Mouse (Mus musculus) lung, postnatal 25 days (tissue): Measurements from ENCODE around the gene Tmem9.

Experiments
- DNase-seq: peaks from one replicate; pipeline ENCODE4 v3.0.0; 2022; ENCODE audit warnings: low spot score

Gene Tmem9

GRCm38 (mm10) chr1:136007211-136008158 lies at the start of gene Tmem9:
Gene Tmem9 (plus strand): TSS chr1:136008150.
- peak; percentile 89 for DNase-seq

- peak; percentile 46 for DNase-seq
Measured at GRCm38 (mm10) chr1:135958483-135958882, 49.5 kb upstream of the Tmem9 start.

DNA sequence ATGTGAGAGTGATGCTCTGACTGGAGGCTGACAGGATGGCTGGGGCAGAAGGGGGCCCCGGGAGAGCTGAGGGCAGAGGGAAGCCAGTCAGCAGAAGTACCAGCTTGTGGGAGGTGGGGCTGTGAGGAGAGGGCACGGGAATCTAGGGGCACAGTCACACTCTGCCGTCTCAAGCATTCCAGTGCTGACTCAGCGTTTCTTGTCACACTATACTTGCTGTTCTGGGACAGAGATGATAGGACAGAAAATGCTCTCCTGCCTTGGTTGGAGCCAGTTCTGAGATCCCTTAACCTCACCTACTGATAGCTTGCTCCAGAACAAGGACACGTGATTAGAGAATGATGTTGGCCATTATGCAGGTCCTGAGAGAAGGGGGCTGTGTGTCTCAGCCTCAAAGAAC lies 44.8 kb upstream of the Tmem9 start:
- no peak for DNase-seq

- no peak for DNase-seq
Measured at GRCm38 (mm10) chr1:135964561-135964960, 43.4 kb upstream of the Tmem9 start.

GRCm38 (mm10) chr1:135967739-135968138 lies 40.2 kb upstream of the Tmem9 start:
- no peak for DNase-seq

- DNase-seq = no peak
Measured at GRCm38 (mm10) chr1:135970486-135970885, 37.5 kb upstream of the Tmem9 start.

GRCm38 (mm10) chr1:135972576-135972975 lies 35.4 kb upstream of the Tmem9 start:
- DNase-seq = no peak

DNA sequence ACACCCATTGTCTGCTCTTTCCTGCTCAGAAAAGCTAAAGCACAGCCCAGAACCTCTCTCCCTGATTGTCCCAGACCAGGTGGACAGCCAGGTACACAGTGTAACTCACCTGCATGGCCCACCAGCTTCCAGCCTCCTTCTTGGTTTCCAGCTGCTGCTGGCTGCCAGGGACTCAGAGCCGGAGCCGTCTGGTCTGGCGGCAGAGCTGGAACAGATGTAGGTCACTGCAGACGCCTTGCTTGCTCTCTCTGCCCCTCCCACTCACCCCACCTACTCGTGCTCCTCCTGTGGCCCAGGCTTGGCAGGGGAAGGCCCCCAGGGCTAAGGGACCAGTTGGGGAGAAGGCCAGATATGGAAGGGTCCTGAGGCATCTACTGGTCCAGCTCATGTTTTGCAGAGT lies 23.8 kb upstream of the Tmem9 start:
- no peak for DNase-seq

- DNase-seq = no peak
Measured at GRCm38 (mm10) chr1:135989876-135990275, 18.1 kb upstream of the Tmem9 start.

DNA sequence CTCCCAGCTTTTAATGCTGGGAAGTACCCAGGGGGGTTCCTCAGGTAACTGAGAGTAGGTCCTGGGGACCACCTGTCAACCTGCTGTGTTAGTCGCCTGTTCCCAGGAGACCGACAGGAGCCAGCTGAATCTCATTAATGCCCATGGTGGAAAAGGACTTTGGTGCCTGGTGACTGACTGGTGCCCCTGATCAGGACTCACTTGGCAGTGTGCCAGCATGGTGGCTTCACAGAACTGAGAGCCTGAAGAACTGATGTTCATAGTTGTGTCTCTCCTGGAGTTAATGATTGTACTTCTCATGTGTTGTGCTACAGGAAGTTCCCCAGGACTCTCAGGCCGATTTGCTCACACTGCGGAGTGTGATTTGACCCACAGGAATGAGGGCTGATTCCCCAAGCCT lies 14.5 kb upstream of the Tmem9 start:
- DNase-seq = no peak

DNA sequence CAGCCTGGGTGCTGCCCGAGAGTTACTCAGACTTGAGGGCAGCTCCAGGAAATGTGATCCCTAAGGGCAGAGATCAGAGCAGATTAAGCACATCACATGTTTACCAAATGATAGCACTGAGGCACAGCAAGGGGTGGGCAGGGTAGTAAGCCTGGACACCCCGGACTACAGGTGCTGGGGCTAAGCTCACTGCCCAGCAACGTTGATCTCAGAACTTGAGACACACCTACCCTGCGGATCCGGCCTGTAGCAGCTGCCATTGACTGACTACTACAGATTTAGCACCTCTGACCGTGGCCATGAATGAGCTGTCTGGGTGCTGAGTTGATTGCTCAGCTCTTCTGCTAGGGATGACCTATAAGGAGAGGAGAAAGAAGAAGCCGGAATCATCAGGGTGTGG lies 10.4 kb upstream of the Tmem9 start:
- no peak for DNase-seq

- no peak for DNase-seq
Measured at GRCm38 (mm10) chr1:135999720-136000287, 8.1 kb upstream of the Tmem9 start.

GRCm38 (mm10) chr1:136001438-136001837 lies 6.5 kb upstream of the Tmem9 start:
- DNase-seq = peak; percentile 32

- DNase-seq = no peak
Measured at GRCm38 (mm10) chr1:136006292-136006748, 1.6 kb upstream of the Tmem9 start, which contains the start of gene Igfn1. Gene Igfn1 (minus strand): TSS chr1:136006342.

DNA sequence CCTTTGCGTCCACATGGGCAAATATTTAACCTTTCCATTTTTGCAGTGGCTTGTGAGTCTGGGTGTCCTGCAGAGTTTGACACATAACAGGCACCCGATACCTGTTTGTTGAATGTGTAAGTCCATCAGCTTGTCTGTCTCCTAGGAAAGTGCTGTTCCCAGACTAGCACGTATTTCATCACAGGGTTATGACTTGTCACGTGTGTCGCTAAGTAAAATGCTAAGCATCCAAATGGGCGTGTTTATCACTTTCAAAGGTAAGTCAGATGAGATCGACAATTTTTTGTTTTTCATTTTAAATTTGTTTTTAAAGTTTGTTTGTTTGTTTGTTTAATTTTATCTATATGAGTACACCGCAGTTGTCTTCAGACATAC lies 196 bp downstream of the Tmem9 start:
- no peak for DNase-seq

GRCm38 (mm10) chr1:136010247-136010646 lies 2.3 kb downstream of the Tmem9 start:
- DNase-seq = no peak

DNA sequence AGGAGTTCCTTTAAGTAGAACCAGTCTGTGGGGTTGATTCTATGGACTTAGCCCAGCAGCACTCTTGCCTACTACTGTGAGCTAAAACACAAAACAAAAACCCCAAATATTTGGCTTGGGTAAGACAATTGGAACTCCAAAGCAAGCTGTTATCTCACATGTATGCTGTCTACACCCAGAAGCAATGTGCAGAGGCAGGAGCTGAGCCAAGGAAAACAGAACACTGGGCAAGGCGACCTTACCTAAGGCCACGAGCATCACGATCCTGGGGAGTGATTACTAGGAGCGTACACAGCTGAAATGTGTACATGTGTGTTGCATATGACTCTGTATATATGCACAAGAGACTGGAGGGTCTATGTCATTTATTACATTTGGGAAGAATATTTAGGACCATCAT lies 5.6 kb downstream of the Tmem9 start:
- DNase-seq = no peak

- no peak for DNase-seq
Measured at GRCm38 (mm10) chr1:136014796-136015502, 7.0 kb downstream of the Tmem9 start.

DNA sequence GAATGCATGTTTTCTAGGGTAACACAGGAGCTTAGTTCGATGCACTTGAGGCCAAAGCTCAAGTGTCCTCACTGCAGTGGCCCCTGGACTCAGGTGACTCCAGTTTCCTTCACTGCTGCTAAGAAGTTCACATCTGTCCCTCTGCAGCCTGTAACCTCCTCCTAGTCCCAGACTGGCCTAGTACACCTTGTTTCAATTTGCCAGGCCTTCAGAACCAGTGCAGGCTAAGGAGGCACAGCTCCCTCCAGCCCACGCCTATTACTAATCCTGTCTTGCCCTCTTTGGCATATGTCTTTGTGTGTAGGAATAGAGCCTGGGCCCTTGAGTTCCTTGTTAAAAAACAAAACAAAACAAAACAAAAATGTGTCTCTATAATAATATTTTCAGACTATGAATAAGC lies 9.4 kb downstream of the Tmem9 start:
- DNase-seq = no peak

DNA sequence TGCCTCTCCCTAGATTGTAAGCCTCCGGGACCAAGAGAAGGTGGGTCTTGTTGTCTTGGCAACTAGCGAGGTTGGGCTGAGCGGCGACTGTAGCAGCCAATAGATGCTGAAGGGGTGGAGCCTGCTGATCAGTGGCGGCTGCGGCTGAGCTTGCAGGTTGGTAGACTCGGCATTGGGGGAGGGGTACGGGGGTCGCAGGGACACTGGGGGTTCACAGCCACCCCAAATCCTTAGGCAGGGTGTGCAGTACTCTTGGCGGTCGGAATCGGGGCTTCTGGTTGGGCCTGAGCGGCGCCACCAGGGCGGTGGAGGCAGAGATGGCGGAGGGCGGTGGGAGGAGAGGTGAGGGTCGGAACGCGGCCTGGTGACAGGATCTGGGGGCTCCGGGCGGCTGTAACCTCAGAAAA lies 10.0 kb downstream of the Tmem9 start:
- DNase-seq = peak; percentile 94

GRCm38 (mm10) chr1:136018390-136019189 lies 10.6 kb downstream of the Tmem9 start:
- DNase-seq = peak; percentile 41

GRCm38 (mm10) chr1:136030201-136030600 lies 22.3 kb downstream of the Tmem9 start:
- no peak for DNase-seq
